Mouse (Mus musculus) ES-E14 (cell line): ENCODE measurements around the gene Isca1. TPM values are rescaled to one million over a fixed set of nuclear protein-coding genes. Genes with fewer than 3 reads are reported as not detected.

Experiments
- DNase-seq: peaks from one replicate; pipeline ENCODE4 v3.0.0-alpha.2; 2013; ENCODE audit warnings: low read depth, low spot score
- H3K27ac ChIP-seq: 2 replicates; pipeline ENCODE4 v1.5.1; 2012; ENCODE audit warnings: low read depth, mild to moderate bottlenecking, low read length, moderate library complexity, mixed read lengths; ENCODE audit not compliant: poor library complexity, insufficient read depth, severe bottlenecking
- H3K36me3 ChIP-seq: 2 replicates; pipeline ENCODE4 v1.6.1; 2012; ENCODE audit warnings: mild to moderate bottlenecking, low read length, moderate library complexity, mixed read lengths; ENCODE audit not compliant: control insufficient read depth, poor library complexity, insufficient read depth, severe bottlenecking
- H3K4me1 ChIP-seq, 2 experiments: fragments of 150-350 bp in 1 of 2; sonication (generic) in 1 of 2; 2 replicates each; pipeline ENCODE4 v1.6.1; 2012; ENCODE audit warnings: low read length in 2 of 2, mild to moderate bottlenecking in 1 of 2, mixed read lengths in 1 of 2; ENCODE audit not compliant: control insufficient read depth in 2 of 2, insufficient read depth in 2 of 2, poor library complexity in 1 of 2
- H3K4me3 ChIP-seq, 2 experiments: fragments of 150-350 bp in 1 of 2; sonication (generic) in 1 of 2; 2 replicates each; pipeline ENCODE4 v1.5.1; 2012; ENCODE audit warnings: low read length in 2 of 2, low read depth in 1 of 2, mild to moderate bottlenecking in 1 of 2, mixed read lengths in 1 of 2; ENCODE audit not compliant: insufficient read depth in 1 of 2, poor library complexity in 1 of 2, severe bottlenecking in 1 of 2
- H3K9ac ChIP-seq: 2 replicates; pipeline ENCODE4 v1.6.1; 2012; ENCODE audit warnings: low read depth, mild to moderate bottlenecking, low read length, mixed read lengths; ENCODE audit not compliant: poor library complexity, insufficient read depth, severe bottlenecking
- H3K9me3 ChIP-seq: fragments of 150-350 bp; sonication (generic); 2 replicates; pipeline ENCODE4 v1.6.1; 2012; ENCODE audit warnings: low read depth, mild to moderate bottlenecking, low read length; ENCODE audit not compliant: control insufficient read depth, insufficient read depth
- CHD2 ChIP-seq: IDR thresholded peaks from 2 replicates; pipeline ENCODE4 v1.6.1; 2014; ENCODE audit warnings: mild to moderate bottlenecking, low read depth, low read length, inconsistent platforms
- HCFC1 ChIP-seq: IDR thresholded peaks from 2 replicates; pipeline ENCODE4 v1.6.1; 2012; ENCODE audit warnings: low read length, inconsistent platforms, borderline replicate concordance; ENCODE audit not compliant: insufficient read depth
- MAFK ChIP-seq: IDR thresholded peaks from 2 replicates; pipeline ENCODE4 v1.6.1; 2014; ENCODE audit warnings: mild to moderate bottlenecking, low read depth, low read length, inconsistent platforms; ENCODE audit not compliant: insufficient read depth
- ZC3H11A ChIP-seq: IDR thresholded peaks from 2 replicates; pipeline ENCODE4 v1.6.1; 2012; ENCODE audit warnings: low read depth, mild to moderate bottlenecking, inconsistent platforms, low read length, borderline replicate concordance
- ZNF384 ChIP-seq: IDR thresholded peaks from 2 replicates; pipeline ENCODE4 v1.6.1; 2012; ENCODE audit warnings: low read depth, low read length, inconsistent platforms
- in situ Hi-C, 2 experiments: fragments of 600-800 bp; cut with MboI; formaldehyde crosslinking; loops; one replicate each; pipeline ENCODE4 v1.15.1; 2025; ENCODE audit warnings: low sequenced_read_pairs in 2 of 2, inconsistent platforms in 1 of 2; ENCODE audit not compliant: unreplicated experiment in 2 of 2
- total RNA-seq: library from RNA; depleted of rRNA; stranded (reverse); fragments of 300-350 nt; gene quantifications from 2 replicates; pipeline ENCODE4 v1.2.3, GENCODE M21; 2012; rRNA removed

Isca1 gene
- total RNA-seq: 15.2 and 21.7 TPM in 2 replicates

- Histone ChIP-seq H3K9ac (peak within 1 kb of the TSS; percentile 95), H3K4me1 (peaks cover 7 to 17% of the 10 kb centered on the region in 2 experiments), H3K36me3 (peaks cover 13% of the 10 kb centered on the region; the same call in 1 of the 2 replicates), H3K9me3 (no peaks in the 10 kb centered on the region), H3K4me3 (peak within 1 kb of the TSS; percentile 93 to 98), H3K27ac (peak within 1 kb of the TSS; percentile 98)
- TF ChIP-seq ZC3H11A (no peak), MAFK (no peak), CHD2 (0 out of 2 replicates have a peak, but pooled peaks have one; percentile 32), HCFC1 (peak; percentile 14; the same call in 1 of the 2 replicates)
- DNase-seq: peak; percentile 90
- in situ Hi-C loops: no loop called here
Measured at GRCm38 (mm10) chr13:59769296-59770163, at the start of gene Isca1. TSS of gene Isca1 (minus strand) at chr13:59769810.

- in situ Hi-C loops: no loop called here
- no peaks in the 10 kb centered on the region for H3K9me3 ChIP-seq
- no peak for DNase-seq
- no peak for TF ChIP-seq CHD2
- no peak for TF ChIP-seq ZNF384
- no peak for TF ChIP-seq ZC3H11A
- TF ChIP-seq MAFK: no peak
- TF ChIP-seq HCFC1: no peak
- no peak overlapping the region for H3K4me3 ChIP-seq
- no peak overlapping the region for H3K9ac ChIP-seq
- H3K36me3 ChIP-seq: peaks cover 13% of the 10 kb centered on the region
- peaks cover 0 to 4% of the 10 kb centered on the region in 2 experiments; a peak in 2 of 4 replicates for H3K4me1 ChIP-seq
- H3K27ac ChIP-seq: no peak overlapping the region
Measured at GRCm38 (mm10) chr13:59817352-59817751, 47.7 kb upstream of the Isca1 start.

GRCm38 (mm10) chr13:59814109-59814591, 44.5 kb upstream of the Isca1 start:
- in situ Hi-C loops: no loop called here

GRCm38 (mm10) chr13:59811581-59811980, 42.0 kb upstream of the Isca1 start:
- Histone ChIP-seq H3K9ac (no peak overlapping the region), H3K36me3 (peaks cover 24% of the 10 kb centered on the region), H3K9me3 (no peaks in the 10 kb centered on the region), H3K27ac (no peak overlapping the region), H3K4me3 (no peak overlapping the region), H3K4me1 (no peaks in the 10 kb centered on the region)
- TF ChIP-seq MAFK: no peak
- TF ChIP-seq ZNF384: no peak
- no peak for TF ChIP-seq HCFC1
- no peak for TF ChIP-seq CHD2
- TF ChIP-seq ZC3H11A: no peak
- DNase-seq: no peak
- in situ Hi-C loops: no loop called here

More at GRCm38 (mm10) chr13:59814109-59814591, 44.5 kb upstream of the Isca1 start:
- H3K9ac ChIP-seq: no peak overlapping the region
- peaks cover 0 to 4% of the 10 kb centered on the region in 2 experiments; a peak in 1 of 4 replicates for H3K4me1 ChIP-seq
- no peak overlapping the region for H3K4me3 ChIP-seq
- no peaks in the 10 kb centered on the region for H3K9me3 ChIP-seq
- DNase-seq: no peak
- no peak for TF ChIP-seq ZNF384
- no peak for TF ChIP-seq ZC3H11A
- no peak for TF ChIP-seq CHD2
- no peak for TF ChIP-seq MAFK
- no peak for TF ChIP-seq HCFC1
- H3K27ac ChIP-seq: no peak overlapping the region
- H3K36me3 ChIP-seq: peaks cover 14% of the 10 kb centered on the region

GRCm38 (mm10) chr13:59801000-59801399, 31.4 kb upstream of the Isca1 start:
- TF ChIP-seq CHD2 (no peak), ZNF384 (no peak), MAFK (no peak), ZC3H11A (no peak), HCFC1 (no peak)
- Histone ChIP-seq H3K4me3 (no peak overlapping the region), H3K4me1 (peaks cover 2 to 4% of the 10 kb centered on the region in 2 experiments; a peak in 3 of 4 replicates), H3K36me3 (peaks cover 51% of the 10 kb centered on the region), H3K27ac (no peak overlapping the region), H3K9ac (no peak overlapping the region), H3K9me3 (no peaks in the 10 kb centered on the region)
- in situ Hi-C loops: no loop called here
- no peak for DNase-seq
